Mouse (Mus musculus) brain, embryonic 14.5 days (tissue): ENCODE results near the gene 5730522E02Rik.

Experiments
- CTCF ChIP-seq: fragments of 200-500 bp; IDR thresholded peaks from 2 replicates; pipeline ENCODE4 v1.5.1; 2012; ENCODE audit warnings: inconsistent platforms, mild to moderate bottlenecking, moderate library complexity, borderline replicate concordance; ENCODE audit not compliant: insufficient read depth, insufficient read length; ENCODE audit errors: extremely low read depth
- POLR2A ChIP-seq: fragments of 200-500 bp; IDR thresholded peaks from 2 replicates; pipeline ENCODE4 v1.6.1; 2012; ENCODE audit warnings: mild to moderate bottlenecking, inconsistent platforms, borderline replicate concordance; ENCODE audit not compliant: poor library complexity, insufficient read depth, insufficient read length, severe bottlenecking; ENCODE audit errors: extremely low read depth

GRCm38 (mm10) chr11:26085380-26086035 is 125.1 kb downstream of the 5730522E02Rik start:
- TF ChIP-seq CTCF (no peak), POLR2A (no peak)
